13 mouse cellular contexts compared by ENCODE assay signal in the genomic region with DNA sequence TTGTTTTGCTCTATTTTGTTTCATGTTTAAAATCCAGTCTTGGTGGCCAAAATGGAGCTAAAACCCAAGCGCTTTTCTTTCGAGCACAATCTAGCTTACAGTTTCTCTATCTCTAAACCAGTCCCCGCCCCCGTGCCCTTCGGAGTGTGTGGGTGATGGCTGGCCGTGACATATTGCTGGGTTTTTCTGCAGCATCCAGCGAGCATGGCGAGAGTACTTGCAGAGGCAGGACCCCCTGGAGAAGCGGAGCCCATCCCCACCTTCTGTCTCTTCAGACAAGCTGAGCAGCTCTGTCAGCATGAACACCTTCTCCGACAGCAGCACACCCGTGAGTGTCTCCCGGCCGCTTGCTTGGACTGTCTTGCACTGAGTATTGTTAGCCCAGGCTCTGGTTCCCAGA. TPM values are rescaled to one million over a fixed set of nuclear protein-coding genes. Genes with fewer than 3 reads are reported as not detected.
DNase-seq lines count a peak whose midpoint lies in the region; ATAC-seq and TF ChIP-seq lines count a peak whose summit lies in the region.
"Had no signal": no experiment of that assay in that cellular context is flagged by ENCODE, and none has a peak within 500 bp of the region (broad histone marks: within the 10 kb centered on the region; RNA-seq: fewer than 3 reads in every experiment).

No protein-coding gene starts in this region.

- no peaks in the 10 kb centered on the region for H3K9me3 ChIP-seq in hindbrain, postnatal 0 days (ENCODE audit: low read length)
- no peaks in the 10 kb centered on the region for H3K9me3 ChIP-seq in hindbrain, embryonic 11.5 days (ENCODE audit: control insufficient read depth, low read length)
- H3K9me3 ChIP-seq in E14TG2a.4 (ENCODE audit: low read length): no peaks in the 10 kb centered on the region
- H3K9me3 ChIP-seq: hindbrain, embryonic 12.5 days; neural tube, embryonic 13.5 days had no signal

- H3K9ac ChIP-seq in hindbrain, postnatal 0 days (replicated peaks; ENCODE audit: low read length): no peak overlapping the region
- no peak overlapping the region for H3K9ac ChIP-seq in hindbrain, embryonic 11.5 days (ENCODE audit: low read depth, low read length)
- H3K9ac ChIP-seq: hindbrain, embryonic 12.5 days; neural tube, embryonic 13.5 days had no signal

- WGBS in cerebellum, adult 2 months: 36% methylated on average over 13 of the region's 13 CpGs
- 53% methylated on average over 13 of the region's 13 CpGs for WGBS in hindbrain, postnatal 0 days
- 61% methylated on average over 13 of the region's 13 CpGs for WGBS in hindbrain, embryonic 11.5 days

- H3K4me3 ChIP-seq in cerebellum, adult 2 months (replicated peaks; ENCODE audit: insufficient read depth, low read depth, low read length): no peak overlapping the region
- H3K4me3 ChIP-seq in hindbrain, postnatal 0 days (ENCODE audit: low read length): no peak overlapping the region
- no peak overlapping the region for H3K4me3 ChIP-seq in hindbrain, embryonic 11.5 days (ENCODE audit: low read depth, low read length)
- 0 out of 2 replicates have a peak overlapping the region, but pooled peaks have one; percentile 27 for H3K4me3 ChIP-seq in E14TG2a.4 (replicated peaks; ENCODE audit: low read length)
- H3K4me3 ChIP-seq: hindbrain, embryonic 12.5 days; neural tube, embryonic 13.5 days had no signal

- H3K36me3 ChIP-seq in hindbrain, postnatal 0 days (ENCODE audit: insufficient read depth, low read length): no peaks in the 10 kb centered on the region
- H3K36me3 ChIP-seq in hindbrain, embryonic 11.5 days (ENCODE audit: control insufficient read depth, insufficient read depth, low read length): no peaks in the 10 kb centered on the region
- H3K36me3 ChIP-seq in E14TG2a.4 (ENCODE audit: insufficient read depth, low read length): no peaks in the 10 kb centered on the region
- H3K36me3 ChIP-seq: hindbrain, embryonic 12.5 days; neural tube, embryonic 13.5 days had no signal

- intact Hi-C loops in left cerebral cortex, postnatal 4 days (cut with DNase I): loop anchor here (5.0 to 10.0 kb wide), 2 partner anchors 487 to 660 kb away; no protein-coding TSS in a partner anchor

- H3K27ac ChIP-seq in cerebellum, adult 2 months (ENCODE audit: insufficient read depth, low read length): no peak overlapping the region
- H3K27ac ChIP-seq in hindbrain, postnatal 0 days: no peak overlapping the region
- no peak overlapping the region for H3K27ac ChIP-seq in hindbrain, embryonic 11.5 days (ENCODE audit: low read depth, low read length)
- H3K27ac ChIP-seq: hindbrain, embryonic 12.5 days; neural tube, embryonic 13.5 days had no signal

- H3K4me2 ChIP-seq in hindbrain, postnatal 0 days (ENCODE audit: low read depth, low read length): 0 out of 2 replicates have a peak overlapping the region, but pooled peaks have one; percentile 18
- no peak overlapping the region for H3K4me2 ChIP-seq in hindbrain, embryonic 11.5 days (replicated peaks; ENCODE audit: low read depth, low read length)
- H3K4me2 ChIP-seq: hindbrain, embryonic 12.5 days; midbrain, embryonic 11.5 days; neural tube, embryonic 13.5 days had no signal

- no peak for TF ChIP-seq POLR2A in cerebellum, adult 2 months (IDR thresholded peaks at IDR 0.05; ENCODE audit: borderline replicate concordance, insufficient read depth, low read length)

- H3K4me1 ChIP-seq in cerebellum, adult 2 months (ENCODE audit: control insufficient read depth, insufficient read depth, low read length): no peaks in the 10 kb centered on the region
- H3K4me1 ChIP-seq in hindbrain, postnatal 0 days (ENCODE audit: insufficient read depth, low read length): no peaks in the 10 kb centered on the region
- H3K4me1 ChIP-seq in hindbrain, embryonic 11.5 days (replicated peaks; ENCODE audit: control insufficient read depth, insufficient read depth, low read length): no peaks in the 10 kb centered on the region
- H3K4me1 ChIP-seq in E14TG2a.4 (replicated peaks; ENCODE audit: low read depth, low read length): peaks cover 9% of the 10 kb centered on the region
- H3K4me1 ChIP-seq: hindbrain, embryonic 12.5 days; neural tube, embryonic 13.5 days had no signal

- TF ChIP-seq CTCF in cerebellum, adult 2 months (IDR thresholded peaks at IDR 0.05; ENCODE audit: borderline replicate concordance, insufficient read depth, low read depth, low read length): no peak
- TF ChIP-seq CTCF in hindbrain, postnatal 0 days (IDR thresholded peaks at IDR 0.05; ENCODE audit: low read depth): no peak
- TF ChIP-seq CTCF in E14TG2a.4 (conservative IDR thresholded peaks at IDR 0.05; ENCODE audit: low read length): no peak

- ATAC-seq in hindbrain, postnatal 0 days: peak; percentile 30; the same call in 1 of the 2 replicates
- no peak for ATAC-seq in hindbrain, embryonic 11.5 days (ENCODE audit: low FRiP score)

- peak; percentile 27 to 51 for DNase-seq in cerebellum, postnatal 10 days
- DNase-seq in cerebellum, adult 2 months: no peak
- DNase-seq in hindbrain, postnatal 0 days (ENCODE audit: low spot score): no peak
- no peak for DNase-seq in hindbrain, embryonic 11.5 days (ENCODE audit: low spot score)
- peak; percentile 21 for DNase-seq in left cerebral cortex, postnatal 4 days
- DNase-seq in thymus, postnatal 10 days (ENCODE audit: low spot score in 2 of 2): no peak
- no peak for DNase-seq in spleen, postnatal 4 days (ENCODE audit: low spot score in 2 of 2)
- DNase-seq: cerebellum, postnatal 36 days; kidney, adult 9 months had no signal

- H3K27me3 ChIP-seq in cerebellum, adult 2 months (ENCODE audit: control insufficient read depth, insufficient read depth, low read length): no peaks in the 10 kb centered on the region
- no peaks in the 10 kb centered on the region for H3K27me3 ChIP-seq in hindbrain, postnatal 0 days (ENCODE audit: insufficient read depth, low read length)
- no peaks in the 10 kb centered on the region for H3K27me3 ChIP-seq in hindbrain, embryonic 11.5 days (ENCODE audit: control insufficient read depth, insufficient read depth, low read length)
- no peaks in the 10 kb centered on the region; the same call in 1 of the 2 replicates for H3K27me3 ChIP-seq in E14TG2a.4 (ENCODE audit: insufficient read depth, low read length)
- H3K27me3 ChIP-seq: hindbrain, embryonic 12.5 days; neural tube, embryonic 13.5 days had no signal

RNA-seq across cellular contexts. Expression of a gene that starts 9.5 kb away (rescaled TPM):
- 208 and 227 TPM in 2 replicates for polyA plus RNA-seq in cerebellum, adult 2 months (2012; rRNA removed)
- 94.3 and 128 TPM in 2 replicates for total RNA-seq in hindbrain, postnatal 0 days (2014; rRNA removed)
- polyA plus RNA-seq in hindbrain, postnatal 0 days (2015; fragmentation: Nextera tagmentation; extraction: Ambion mirVana): 163 and 164 TPM in 2 replicates
- 113 and 115 TPM in 2 replicates for polyA plus RNA-seq in hindbrain, embryonic 11.5 days (2014; fragmentation: Nextera tagmentation; extraction: Ambion mirVana)
- 100 to 1,000 TPM; 113 to 126 TPM for total RNA-seq in left cerebral cortex, postnatal 4 days (2021)

Comparison
In these comparisons a context has a peak if more than half of its experiments do, and no peak if none do; other contexts are left out.
1. DNase-seq: peak in cerebellum, postnatal 10 days (2 of 2) and left cerebral cortex, postnatal 4 days (single experiment); none in cerebellum, adult 2 months (0 of 2), hindbrain, postnatal 0 days (single experiment), hindbrain, embryonic 11.5 days (single experiment), thymus, postnatal 10 days (0 of 2) and spleen, postnatal 4 days (0 of 2).